Mouse (Mus musculus) ES-CJ7 (cell line): ENCODE measurements around the gene Bcorl1.
"Not testable (repeated sequence)": the region's sequence is repeated elsewhere in the genome, so short reads cannot be mapped to it uniquely, and the experiment has no call there.

Experiments used
- DNase-seq: peaks from one replicate; pipeline ENCODE4 v3.0.0; 2011; ENCODE audit warnings: low read depth, low spot score

The Bcorl1 gene

GRCm38 (mm10) chrX:48389380-48389779, 48.2 kb downstream of the Bcorl1 start:
- DNase-seq: no peak

- no peak for DNase-seq
Measured at GRCm38 (mm10) chrX:48399994-48400393, 58.8 kb downstream of the Bcorl1 start.

- DNase-seq: no peak
Measured at GRCm38 (mm10) chrX:48405141-48405540, 64.0 kb downstream of the Bcorl1 start.

GRCm38 (mm10) chrX:48409611-48410387, 68.6 kb downstream of the Bcorl1 start:
- DNase-seq: peak; percentile 68

GRCm38 (mm10) chrX:48410388-48410776, 69.2 kb downstream of the Bcorl1 start:
- no peak for DNase-seq

GRCm38 (mm10) chrX:48412629-48413028, 71.5 kb downstream of the Bcorl1 start:
- DNase-seq: no peak

- DNase-seq: no peak
Measured at GRCm38 (mm10) chrX:48414291-48414690, 73.1 kb downstream of the Bcorl1 start.

- DNase-seq: no peak
Measured at GRCm38 (mm10) chrX:48418417-48418816, 77.3 kb downstream of the Bcorl1 start.

- DNase-seq: peak; percentile 58
Measured at GRCm38 (mm10) chrX:48422986-48423385, 81.8 kb downstream of the Bcorl1 start.

GRCm38 (mm10) chrX:48423671-48424070, 82.5 kb downstream of the Bcorl1 start:
- DNase-seq: no peak

GRCm38 (mm10) chrX:48424583-48424982, 83.4 kb downstream of the Bcorl1 start:
- DNase-seq: peak; percentile 20

GRCm38 (mm10) chrX:48425280-48425679, 84.1 kb downstream of the Bcorl1 start:
- no peak for DNase-seq

- DNase-seq: peak; percentile 15
Measured at GRCm38 (mm10) chrX:48428241-48428640, 87.1 kb downstream of the Bcorl1 start.

GRCm38 (mm10) chrX:48428642-48429041, 87.5 kb downstream of the Bcorl1 start:
- no peak for DNase-seq

- no peak for DNase-seq
Measured at GRCm38 (mm10) chrX:48429100-48429499, 87.9 kb downstream of the Bcorl1 start.

GRCm38 (mm10) chrX:48429538-48429937, 88.4 kb downstream of the Bcorl1 start:
- peak; percentile 69 for DNase-seq

GRCm38 (mm10) chrX:48432599-48433526, 91.7 kb downstream of the Bcorl1 start:
- peak; percentile 54 for DNase-seq

- DNase-seq: peak; percentile 55
Measured at GRCm38 (mm10) chrX:48433527-48433899, 92.4 kb downstream of the Bcorl1 start.

- no peak for DNase-seq
Measured at GRCm38 (mm10) chrX:48434251-48434650, 93.1 kb downstream of the Bcorl1 start.

- DNase-seq: no peak
Measured at GRCm38 (mm10) chrX:48435477-48435900, 94.3 kb downstream of the Bcorl1 start.

GRCm38 (mm10) chrX:48436082-48436481, 94.9 kb downstream of the Bcorl1 start:
- DNase-seq: not testable (repeated sequence)

GRCm38 (mm10) chrX:48439036-48439435, 97.9 kb downstream of the Bcorl1 start:
- no peak for DNase-seq
